Mouse (Mus musculus) midbrain, embryonic 10.5 days (tissue): ENCODE data around the gene Foxn3. TPM values are rescaled to one million over a fixed set of nuclear protein-coding genes. Genes with fewer than 3 reads are reported as not detected.

Experiments used
- DNase-seq: peaks from one replicate; pipeline ENCODE4 v3.0.0-alpha.2; 2017; ENCODE audit warnings: low spot score
- H3K27ac ChIP-seq: fragments of 300-500 bp; sonication (generic); replicated peaks from 2 replicates; pipeline ENCODE4 v1.5.1; 2016; ENCODE audit warnings: mild to moderate bottlenecking
- H3K27me3 ChIP-seq: fragments of 300-500 bp; sonication (generic); 2 replicates; pipeline ENCODE4 v1.6.1; 2016; ENCODE audit warnings: low read depth, mild to moderate bottlenecking; ENCODE audit not compliant: poor library complexity, severe bottlenecking
- H3K36me3 ChIP-seq: fragments of 300-500 bp; sonication (generic); 2 replicates; pipeline ENCODE4 v1.6.1; 2016; ENCODE audit warnings: mild to moderate bottlenecking, moderate library complexity
- H3K4me1 ChIP-seq: fragments of 300-500 bp; sonication (generic); 2 replicates; pipeline ENCODE4 v1.6.1; 2016
- H3K4me3 ChIP-seq: fragments of 300-500 bp; sonication (generic); 2 replicates; pipeline ENCODE4 v1.5.1; 2016; ENCODE audit warnings: mild to moderate bottlenecking, moderate library complexity
- H3K9me3 ChIP-seq: fragments of 300-500 bp; sonication (generic); replicated peaks from 2 replicates; pipeline ENCODE4 v1.6.1; 2016; ENCODE audit warnings: mild to moderate bottlenecking
- WGBS: fragments of 180-500 bp; shearing (Covaris S2); methylation state at CpG from one replicate; pipeline ENCODE4 v1.1.7; 2016; 5-methylcytosine and 5-hydroxymethylcytosine counted together
- polyA plus RNA-seq: library from polyadenylated mRNA; unstranded; fragments of >200 nt; fragmentation: Nextera tagmentation; extraction: Ambion mirVana; gene quantifications from 2 replicates; pipeline ENCODE4 v1.2.1, GENCODE M21; 2016

Foxn3 gene
- polyA plus RNA-seq, 1 experiment from 2014 or later = 51.8 TPM

DNA sequence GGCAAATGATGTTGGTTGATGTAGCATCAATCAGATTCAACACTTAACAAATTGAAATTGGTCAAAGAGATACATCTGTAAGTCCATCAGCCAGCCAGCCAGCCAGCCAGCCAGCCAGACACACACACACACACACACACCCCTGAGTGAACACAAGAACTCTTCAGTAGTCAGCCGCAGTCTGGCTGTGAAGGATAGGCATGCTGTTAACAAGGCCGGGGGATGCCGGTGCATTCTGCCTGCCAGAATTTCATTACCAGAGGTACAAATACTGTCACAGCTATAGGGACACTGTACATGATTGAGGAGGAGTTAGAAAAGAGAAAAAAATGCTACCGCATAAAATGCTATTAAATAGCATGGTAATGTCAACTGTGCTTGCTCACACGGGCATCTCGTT lies 271.2 kb downstream of the Foxn3 start:
- peaks cover 13% of the 10 kb centered on the region for H3K36me3 ChIP-seq
- H3K4me1 ChIP-seq = peaks cover 84% of the 10 kb centered on the region
- WGBS = 88% methylated on average over 6 of the region's 6 CpGs
- H3K27me3 ChIP-seq = no peaks in the 10 kb centered on the region; the same call in 1 of the 2 replicates
- H3K9me3 ChIP-seq = no peaks in the 10 kb centered on the region
- DNase-seq = no peak
- no peak overlapping the region for H3K4me3 ChIP-seq
- H3K27ac ChIP-seq = no peak overlapping the region

DNA sequence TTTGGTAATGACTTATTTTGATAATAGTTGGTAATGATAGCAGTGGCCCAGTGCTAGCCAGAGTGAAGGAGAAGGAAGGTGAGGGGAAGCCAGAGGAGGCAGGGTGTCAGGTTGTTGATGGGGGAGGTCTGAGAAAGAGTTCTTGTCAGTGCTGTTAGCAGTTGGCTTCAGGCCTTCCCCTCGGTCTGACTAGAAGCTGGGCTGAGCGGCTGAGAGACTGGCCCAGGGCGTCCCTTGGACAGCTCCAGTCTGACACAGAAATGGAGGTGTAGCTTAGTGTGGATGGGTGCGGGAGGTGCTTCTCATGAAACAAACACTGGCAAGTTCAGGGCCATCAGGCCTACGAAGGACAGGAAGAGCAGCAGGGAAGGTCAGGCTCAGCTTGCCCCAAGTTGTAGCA lies 276.3 kb downstream of the Foxn3 start:
- Histone ChIP-seq H3K27ac (peak overlapping the region; percentile 72), H3K4me1 (peaks cover 88% of the 10 kb centered on the region), H3K4me3 (no peak overlapping the region), H3K36me3 (peaks cover 13% of the 10 kb centered on the region), H3K9me3 (no peaks in the 10 kb centered on the region), H3K27me3 (no peaks in the 10 kb centered on the region)
- 58% methylated on average over 5 of the region's 5 CpGs for WGBS
- no peak for DNase-seq

DNA sequence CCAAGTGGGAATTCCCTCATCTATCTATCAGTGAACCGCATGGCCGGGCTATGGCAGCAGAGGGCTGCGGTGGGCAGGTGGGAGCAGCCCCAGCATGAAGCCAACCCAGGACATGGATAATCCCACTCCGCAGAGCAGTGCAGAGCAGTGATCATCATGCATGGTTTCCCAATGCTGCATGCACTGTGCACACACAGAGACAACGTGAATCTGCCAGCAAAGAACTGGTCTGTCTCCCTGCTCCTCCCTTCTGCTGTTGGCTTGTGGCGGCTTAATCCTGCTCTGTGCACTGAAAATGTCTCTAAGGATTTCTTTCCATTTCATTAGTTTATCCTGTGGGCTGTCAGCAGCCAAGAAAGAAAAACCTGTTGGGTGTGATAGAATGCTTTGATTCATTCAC lies 276.7 kb downstream of the Foxn3 start:
- WGBS = 45% methylated on average over 6 of the region's 6 CpGs
- peak overlapping the region; percentile 72 for H3K27ac ChIP-seq
- no peak for DNase-seq

DNA sequence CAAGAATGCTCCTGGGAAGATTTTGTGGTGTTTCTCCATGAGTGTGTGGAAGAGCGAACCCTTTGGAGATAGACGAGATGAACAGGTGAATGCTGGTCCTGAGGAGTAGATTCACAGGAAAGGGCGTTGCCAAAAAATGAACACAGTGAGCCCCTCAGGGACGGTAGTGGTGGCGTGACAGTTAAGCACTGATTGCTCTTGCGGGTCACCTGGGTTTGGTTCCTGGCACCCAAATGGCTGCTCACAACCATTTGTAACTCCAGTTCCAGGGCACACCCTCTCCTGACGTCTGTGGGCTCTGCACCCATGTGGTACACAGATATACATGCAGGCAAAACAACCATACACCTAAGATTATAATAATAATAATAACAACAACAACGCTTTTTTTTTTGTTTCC lies 277.7 kb downstream of the Foxn3 start:
- Histone ChIP-seq H3K27ac (peak overlapping the region; percentile 73), H3K36me3 (peaks cover 5% of the 10 kb centered on the region), H3K9me3 (no peaks in the 10 kb centered on the region), H3K4me1 (peaks cover 87% of the 10 kb centered on the region), H3K27me3 (no peaks in the 10 kb centered on the region), H3K4me3 (peak overlapping the region; percentile 26)
- 80% methylated on average over 8 of the region's 8 CpGs for WGBS
- DNase-seq = no peak

More for the DNA sequence above, 276.7 kb downstream of the Foxn3 start:
- Histone ChIP-seq H3K4me1 (peaks cover 88% of the 10 kb centered on the region), H3K9me3 (no peaks in the 10 kb centered on the region), H3K4me3 (no peak overlapping the region), H3K27me3 (no peaks in the 10 kb centered on the region), H3K36me3 (peaks cover 13% of the 10 kb centered on the region)

DNA sequence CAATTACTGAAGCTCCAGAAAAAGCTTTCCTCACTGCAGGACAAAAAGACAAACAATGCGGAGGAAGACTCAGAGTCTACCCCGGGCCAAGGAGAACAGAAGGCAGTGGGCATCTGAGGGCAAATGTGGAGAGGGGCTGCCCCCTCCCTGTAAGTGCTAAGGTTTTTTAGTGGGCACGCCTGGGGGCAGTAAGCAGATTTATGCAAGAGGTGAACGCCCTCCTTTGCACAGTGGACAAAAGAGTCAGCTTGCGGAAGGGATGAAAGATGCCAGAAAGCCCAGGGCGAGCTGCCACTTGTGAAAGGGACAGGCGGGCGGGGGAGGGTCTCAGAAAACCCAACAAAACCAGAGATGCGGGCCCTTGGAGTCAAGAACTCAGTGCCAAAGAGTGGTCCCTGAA lies 278.2 kb downstream of the Foxn3 start:
- Histone ChIP-seq H3K27me3 (no peaks in the 10 kb centered on the region), H3K36me3 (0 out of 2 replicates have a peak, but pooled peaks cover under 1% of the 10 kb centered on the region), H3K4me3 (peak overlapping the region; percentile 26), H3K27ac (peak overlapping the region; percentile 73), H3K4me1 (peaks cover 87% of the 10 kb centered on the region), H3K9me3 (no peaks in the 10 kb centered on the region)
- WGBS = 18% methylated on average over 9 of the region's 9 CpGs
- peak; percentile 41 for DNase-seq

DNA sequence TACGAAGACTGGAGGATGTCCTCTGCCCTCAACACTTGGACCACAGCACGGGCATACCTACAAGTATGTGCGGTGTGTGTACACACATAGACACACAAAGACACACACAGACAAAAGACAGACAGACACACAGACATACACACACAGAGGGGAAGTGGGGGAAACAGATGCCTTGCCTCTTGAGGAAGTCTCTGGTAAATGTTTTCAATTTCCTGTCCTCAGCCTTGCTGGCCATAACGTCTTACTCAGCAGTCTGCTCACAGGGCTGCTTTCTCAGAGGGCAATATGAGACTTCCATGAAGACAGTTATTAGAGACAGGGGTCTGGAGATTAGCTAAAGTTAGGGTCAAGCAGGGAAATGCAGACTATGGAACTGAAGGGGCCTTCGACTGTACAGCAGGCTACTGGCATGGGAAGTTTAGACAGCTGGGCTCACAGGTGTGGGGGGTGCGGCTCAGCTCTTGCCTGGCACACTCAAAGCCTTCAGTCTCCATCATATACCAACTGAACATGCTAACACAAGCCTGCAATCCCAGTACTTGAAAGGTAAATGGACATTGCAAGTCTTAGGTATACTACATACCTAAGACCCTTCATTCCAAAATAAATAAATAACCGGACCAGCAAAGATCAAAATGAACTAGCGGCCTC lies 278.8 kb downstream of the Foxn3 start:
- no peak overlapping the region for H3K4me3 ChIP-seq
- DNase-seq = no peak
- no peaks in the 10 kb centered on the region for H3K9me3 ChIP-seq
- peaks cover 88% of the 10 kb centered on the region for H3K4me1 ChIP-seq
- H3K36me3 ChIP-seq = 0 out of 2 replicates have a peak, but pooled peaks cover 2% of the 10 kb centered on the region
- no peaks in the 10 kb centered on the region for H3K27me3 ChIP-seq
- WGBS = 70% methylated on average over 8 of the region's 8 CpGs
- peak overlapping the region; percentile 73 for H3K27ac ChIP-seq

DNA sequence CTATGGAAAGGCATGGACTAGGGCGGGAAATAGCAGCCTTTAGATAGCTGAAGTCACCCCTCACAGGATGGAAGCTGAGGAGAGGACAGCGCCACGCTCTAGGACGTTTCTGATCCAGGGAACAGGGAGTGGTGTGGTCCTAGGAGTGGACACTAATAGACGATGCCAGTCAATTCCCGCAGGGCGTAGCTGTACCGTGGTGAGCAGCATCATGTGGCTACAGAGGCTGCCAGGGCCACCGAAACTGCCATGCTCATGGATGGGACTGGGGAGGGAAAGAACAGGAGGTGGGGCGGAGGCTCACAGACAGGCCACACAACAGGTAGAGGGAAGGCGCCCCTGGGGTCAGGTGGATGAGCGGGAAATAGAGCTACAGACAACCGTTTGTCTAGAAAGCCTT lies 282.6 kb downstream of the Foxn3 start:
- Histone ChIP-seq H3K27me3 (no peaks in the 10 kb centered on the region), H3K4me1 (peaks cover 68% of the 10 kb centered on the region), H3K27ac (peak overlapping the region; percentile 63; the same call in 1 of the 2 replicates), H3K4me3 (no peak overlapping the region), H3K9me3 (no peaks in the 10 kb centered on the region; the same call in 1 of the 2 replicates), H3K36me3 (peaks cover 20% of the 10 kb centered on the region)
- 90% methylated on average over 13 of the region's 13 CpGs for WGBS
- no peak for DNase-seq

DNA sequence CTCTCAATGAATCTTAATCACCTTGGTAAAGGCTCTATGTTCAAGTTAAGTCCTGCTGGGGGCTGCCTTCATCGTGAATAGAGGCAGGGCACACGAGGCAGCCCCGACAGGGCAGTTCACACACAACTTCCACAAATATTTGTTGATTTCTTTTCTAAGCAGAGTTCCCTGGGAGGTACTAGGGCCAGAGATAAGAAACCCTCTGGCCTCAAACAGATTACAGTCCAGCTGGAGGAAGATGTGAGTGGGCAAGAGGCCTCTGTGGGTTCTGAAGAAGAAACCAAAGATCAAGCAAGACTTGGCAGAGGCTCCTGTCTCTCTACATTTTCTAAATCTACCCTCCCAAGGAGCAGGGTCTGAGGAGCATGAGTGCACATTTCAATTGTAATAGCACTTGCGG lies 283.1 kb downstream of the Foxn3 start:
- Histone ChIP-seq H3K27me3 (no peaks in the 10 kb centered on the region), H3K4me3 (no peak overlapping the region), H3K9me3 (no peaks in the 10 kb centered on the region; the same call in 1 of the 2 replicates), H3K27ac (0 out of 2 replicates have a peak overlapping the region, but pooled peaks have one; percentile 63), H3K4me1 (peaks cover 65% of the 10 kb centered on the region), H3K36me3 (peaks cover 20% of the 10 kb centered on the region)
- no peak for DNase-seq
- WGBS = 79% methylated on average over 4 of the region's 4 CpGs

DNA sequence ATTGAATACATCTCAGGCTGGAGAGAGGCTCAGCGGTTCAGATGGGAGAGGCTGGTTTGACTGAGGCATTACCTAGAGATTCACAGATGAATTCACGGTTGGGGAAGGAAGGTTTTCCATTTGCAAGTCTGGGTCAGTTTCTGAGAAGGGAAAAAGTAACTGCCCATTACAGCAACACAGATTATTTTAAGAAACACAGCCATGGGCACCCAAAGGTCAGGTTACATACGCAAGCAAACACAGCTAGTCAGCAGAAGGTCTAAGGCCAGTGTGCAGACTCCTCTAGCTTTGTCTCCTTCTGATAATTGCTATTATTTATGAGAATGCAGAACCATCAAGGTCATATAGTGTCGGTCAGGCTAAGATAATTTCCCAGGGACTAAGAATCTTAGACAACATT lies 284.0 kb downstream of the Foxn3 start:
- H3K4me1 ChIP-seq = peaks cover 62% of the 10 kb centered on the region
- no peak overlapping the region for H3K27ac ChIP-seq
- H3K36me3 ChIP-seq = peaks cover 20% of the 10 kb centered on the region
- no peaks in the 10 kb centered on the region; the same call in 1 of the 2 replicates for H3K9me3 ChIP-seq
- 90% methylated on average over 4 of the region's 4 CpGs for WGBS
- H3K4me3 ChIP-seq = no peak overlapping the region
- no peak for DNase-seq
- no peaks in the 10 kb centered on the region for H3K27me3 ChIP-seq

DNA sequence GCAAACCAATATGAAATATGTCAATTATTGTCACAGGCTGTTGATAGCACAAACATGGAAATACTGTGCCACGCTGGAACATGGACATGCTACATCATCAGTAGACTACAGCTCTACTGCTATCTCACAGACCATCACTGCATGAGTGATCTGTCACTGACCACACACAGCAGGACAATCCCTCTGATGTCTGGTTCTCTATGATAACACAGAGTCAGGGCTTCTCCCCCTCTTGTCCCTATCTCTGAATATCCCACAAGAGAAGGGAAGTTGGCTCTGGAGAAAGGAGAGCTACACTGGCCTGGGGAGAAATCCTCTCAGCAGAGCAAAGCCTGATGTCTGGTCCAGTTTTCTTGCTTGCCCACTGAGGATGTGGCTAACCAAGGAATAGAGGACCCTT lies 288.8 kb downstream of the Foxn3 start:
- Histone ChIP-seq H3K4me3 (no peak overlapping the region), H3K36me3 (peaks cover 18% of the 10 kb centered on the region), H3K27me3 (no peaks in the 10 kb centered on the region), H3K9me3 (no peaks in the 10 kb centered on the region; the same call in 1 of the 2 replicates), H3K4me1 (peaks cover 42% of the 10 kb centered on the region), H3K27ac (0 out of 2 replicates have a peak overlapping the region, but pooled peaks have one; percentile 46)
- WGBS = 86% methylated on average over 1 of the region's 1 CpGs
- DNase-seq = no peak

DNA sequence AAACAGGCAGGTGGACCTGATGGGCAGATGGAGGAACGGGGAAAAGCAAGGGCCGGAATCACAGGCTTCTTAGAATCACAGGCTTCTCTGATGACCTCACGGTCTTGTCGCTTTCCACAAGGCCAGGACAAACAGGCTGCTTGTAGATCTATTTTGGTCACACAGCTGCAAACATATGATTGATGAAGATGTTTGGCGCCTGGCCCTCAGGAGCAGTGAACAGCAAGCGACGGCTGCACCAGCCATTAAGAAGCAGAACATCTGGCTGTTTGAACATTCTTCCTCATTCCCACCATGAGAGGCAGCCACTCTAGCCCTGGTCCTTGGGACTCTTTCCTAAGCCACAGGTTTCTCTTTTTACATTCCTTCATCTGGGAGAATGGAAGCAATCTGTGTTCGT lies 294.0 kb downstream of the Foxn3 start:
- Histone ChIP-seq H3K36me3 (peaks cover 24% of the 10 kb centered on the region), H3K4me1 (peaks cover 49% of the 10 kb centered on the region), H3K9me3 (no peaks in the 10 kb centered on the region), H3K27ac (peak overlapping the region; percentile 38; the same call in 1 of the 2 replicates), H3K27me3 (no peaks in the 10 kb centered on the region), H3K4me3 (no peak overlapping the region)
- WGBS = 83% methylated on average over 8 of the region's 8 CpGs
- no peak for DNase-seq

DNA sequence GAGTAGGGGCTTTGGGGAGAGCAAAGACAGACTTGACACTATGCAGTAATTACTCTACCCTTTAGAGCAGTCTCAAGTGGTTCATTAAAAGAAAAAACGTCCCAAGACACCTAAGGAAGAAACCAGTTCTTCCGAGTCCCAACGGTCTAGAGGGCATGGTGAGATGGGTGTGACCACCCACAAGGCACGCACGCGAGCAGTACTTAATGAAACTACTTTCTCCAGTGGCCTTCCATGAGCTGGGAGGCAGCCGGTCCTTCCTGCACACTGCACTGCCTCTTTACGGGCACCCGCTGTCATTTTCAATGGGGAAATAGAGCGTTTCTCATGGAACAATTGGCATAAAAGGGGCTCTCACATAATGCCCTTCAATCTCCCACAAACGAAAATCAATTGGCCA lies 294.4 kb downstream of the Foxn3 start:
- Histone ChIP-seq H3K4me3 (no peak overlapping the region), H3K36me3 (peaks cover 24% of the 10 kb centered on the region), H3K4me1 (peaks cover 52% of the 10 kb centered on the region), H3K9me3 (no peaks in the 10 kb centered on the region), H3K27ac (peak overlapping the region; percentile 38; the same call in 1 of the 2 replicates), H3K27me3 (no peaks in the 10 kb centered on the region)
- no peak for DNase-seq
- 72% methylated on average over 11 of the region's 11 CpGs for WGBS

DNA sequence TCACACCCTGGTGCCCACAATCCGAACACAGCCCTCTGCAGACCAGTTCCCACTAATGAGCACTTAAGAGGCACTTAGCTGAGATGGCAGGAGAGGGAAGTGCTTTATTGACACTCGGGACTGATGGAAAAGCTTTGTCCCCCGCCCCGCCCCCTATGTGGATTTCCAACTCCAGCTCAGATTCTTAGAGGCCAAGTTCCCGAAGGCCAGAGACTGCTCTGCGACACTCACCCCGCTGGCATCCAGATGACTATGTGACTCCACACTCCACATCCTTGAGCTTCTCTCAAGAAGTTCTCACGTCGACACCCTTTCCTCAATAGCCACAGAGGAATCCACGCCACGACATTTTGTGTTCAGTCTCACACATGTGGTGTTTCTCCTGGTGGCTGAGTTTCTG lies 295.6 kb downstream of the Foxn3 start:
- WGBS = 84% methylated on average over 11 of the region's 11 CpGs
- Histone ChIP-seq H3K27me3 (no peaks in the 10 kb centered on the region), H3K27ac (no peak overlapping the region), H3K36me3 (peaks cover 24% of the 10 kb centered on the region), H3K9me3 (no peaks in the 10 kb centered on the region), H3K4me3 (no peak overlapping the region), H3K4me1 (peaks cover 56% of the 10 kb centered on the region)
- no peak for DNase-seq
